Mouse (Mus musculus) limb, embryonic 13.5 days (tissue): Measurements from ENCODE around the gene Slc16a7. TPM values are rescaled to one million over a fixed set of nuclear protein-coding genes. Genes with fewer than 3 reads are reported as not detected.

Source experiments
- ATAC-seq: fragments of 200-750 bp; cut with Nextera tagmentation; 2 replicates; pipeline ENCODE4 v1.8.0; 2017; ENCODE audit warnings: low read depth, moderate number of reproducible peaks, moderate TSS enrichment; ENCODE audit not compliant: low FRiP score
- H3K27ac ChIP-seq: fragments of 300-500 bp; sonication (generic); 2 replicates; pipeline ENCODE4 v1.5.1; 2015; ENCODE audit warnings: inconsistent platforms, mild to moderate bottlenecking, moderate library complexity
- H3K27me3 ChIP-seq: fragments of 300-500 bp; sonication (generic); 2 replicates; pipeline ENCODE4 v1.6.1; 2015; ENCODE audit warnings: mild to moderate bottlenecking, inconsistent platforms
- H3K36me3 ChIP-seq: fragments of 300-500 bp; sonication (generic); 2 replicates; pipeline ENCODE4 v1.6.1; 2015; ENCODE audit warnings: inconsistent platforms, mild to moderate bottlenecking, moderate library complexity
- H3K4me1 ChIP-seq: fragments of 300-500 bp; sonication (generic); 2 replicates; pipeline ENCODE4 v1.6.1; 2015; ENCODE audit warnings: inconsistent platforms
- H3K4me2 ChIP-seq: fragments of 300-500 bp; sonication (generic); replicated peaks from 2 replicates; pipeline ENCODE4 v1.6.1; 2015; ENCODE audit warnings: inconsistent platforms, mild to moderate bottlenecking, moderate library complexity
- H3K4me3 ChIP-seq: fragments of 300-500 bp; sonication (generic); 2 replicates; pipeline ENCODE4 v1.5.1; 2015; ENCODE audit warnings: moderate library complexity, mild to moderate bottlenecking, inconsistent platforms
- H3K9ac ChIP-seq: fragments of 300-500 bp; sonication (generic); 2 replicates; pipeline ENCODE4 v1.6.1; 2015; ENCODE audit warnings: mild to moderate bottlenecking, inconsistent platforms
- H3K9me3 ChIP-seq: fragments of 300-500 bp; sonication (generic); 2 replicates; pipeline ENCODE4 v1.6.1; 2016; ENCODE audit warnings: inconsistent platforms
- WGBS: fragments of 180-500 bp; shearing (Covaris S2); methylation state at CpG from one replicate; pipeline ENCODE4 v1.1.7; 2015; 5-methylcytosine and 5-hydroxymethylcytosine counted together
- polyA plus RNA-seq: library from polyadenylated mRNA; unstranded; fragments of >200 nt; fragmentation: Nextera tagmentation; extraction: Ambion mirVana; gene quantifications from 2 replicates; pipeline ENCODE4 v1.2.1, GENCODE M21; 2015

Slc16a7 gene
- polyA plus RNA-seq, 1 experiment from 2014 or later = 6.9 TPM

DNA sequence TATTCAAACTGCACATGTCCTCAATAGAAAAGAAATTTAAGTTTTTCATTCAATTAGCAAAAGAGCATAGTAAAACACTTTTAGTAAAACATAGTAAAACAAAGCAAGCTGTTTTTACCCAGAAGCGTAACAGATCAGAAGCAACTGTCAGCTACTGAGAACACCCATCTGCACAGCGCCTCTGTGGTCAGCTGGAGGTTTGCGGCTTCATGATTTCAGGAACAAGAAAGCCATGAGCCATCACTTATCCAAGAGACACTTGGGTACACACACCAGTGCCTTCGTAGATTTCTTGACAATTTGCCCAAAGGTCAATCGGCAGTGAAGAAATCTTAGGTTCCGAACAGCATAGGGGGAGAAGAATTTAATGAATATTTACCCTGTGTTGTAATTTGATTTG lies 71.9 kb downstream of the Slc16a7 start:
- WGBS = 78% methylated on average over 6 of the region's 6 CpGs
- H3K27me3 ChIP-seq = no peaks in the 10 kb centered on the region

DNA sequence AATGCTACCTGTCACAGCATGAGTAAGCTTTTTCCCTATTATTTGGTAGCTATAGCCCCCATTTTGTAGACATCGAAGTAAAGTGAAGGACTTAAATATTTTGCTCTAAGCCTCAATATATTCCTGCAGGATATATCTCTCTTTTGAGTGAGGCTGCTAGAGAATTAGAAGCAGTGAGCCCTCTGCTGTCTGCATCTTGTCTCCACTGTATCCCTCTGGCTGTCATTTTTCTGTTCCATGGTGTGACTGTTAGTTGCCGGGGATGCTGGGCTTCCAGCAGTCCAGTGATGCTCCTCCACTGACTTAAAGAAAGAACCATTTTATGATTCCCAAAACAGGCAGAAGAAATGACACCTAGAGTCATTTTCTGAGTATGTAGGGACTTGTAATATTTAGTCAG lies 78.4 kb downstream of the Slc16a7 start:
- no peak for ATAC-seq
- 91% methylated on average over 2 of the region's 2 CpGs for WGBS
- H3K4me2 ChIP-seq = no peak overlapping the region
- no peak overlapping the region for H3K4me3 ChIP-seq
- no peak overlapping the region for H3K27ac ChIP-seq
- no peaks in the 10 kb centered on the region for H3K36me3 ChIP-seq
- no peaks in the 10 kb centered on the region for H3K27me3 ChIP-seq
- H3K9me3 ChIP-seq = no peaks in the 10 kb centered on the region
- no peaks in the 10 kb centered on the region for H3K4me1 ChIP-seq
- H3K9ac ChIP-seq = no peak overlapping the region

More for the DNA sequence above, 71.9 kb downstream of the Slc16a7 start:
- no peaks in the 10 kb centered on the region for H3K36me3 ChIP-seq
- H3K9ac ChIP-seq = no peak overlapping the region
- H3K4me3 ChIP-seq = no peak overlapping the region
- H3K4me2 ChIP-seq = no peak overlapping the region
- H3K27ac ChIP-seq = no peak overlapping the region
- ATAC-seq = no peak
- no peaks in the 10 kb centered on the region for H3K9me3 ChIP-seq
- 0 out of 2 replicates have a peak, but pooled peaks cover 3% of the 10 kb centered on the region for H3K4me1 ChIP-seq

DNA sequence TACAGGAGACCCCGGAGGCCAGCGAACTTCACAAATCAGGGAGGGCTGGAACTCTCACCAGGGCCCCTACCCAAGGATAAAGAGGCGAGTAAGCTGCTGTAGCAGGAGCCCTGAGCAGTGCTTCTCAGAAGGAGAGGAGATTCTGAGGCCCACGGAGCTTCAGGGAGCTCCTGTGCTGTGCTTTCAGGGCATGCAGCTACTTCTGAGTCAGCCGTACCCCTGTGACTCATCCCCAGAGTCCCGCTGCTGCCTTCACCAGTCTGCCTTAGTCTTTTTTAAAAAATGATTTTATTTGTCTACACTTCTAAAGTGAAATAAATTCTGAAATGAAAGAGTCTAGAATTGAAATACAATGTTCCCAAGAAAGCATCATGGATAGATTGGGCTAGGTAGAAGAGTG lies 91.2 kb downstream of the Slc16a7 start:
- WGBS = 74% methylated on average over 6 of the region's 6 CpGs
- no peak overlapping the region for H3K9ac ChIP-seq

DNA sequence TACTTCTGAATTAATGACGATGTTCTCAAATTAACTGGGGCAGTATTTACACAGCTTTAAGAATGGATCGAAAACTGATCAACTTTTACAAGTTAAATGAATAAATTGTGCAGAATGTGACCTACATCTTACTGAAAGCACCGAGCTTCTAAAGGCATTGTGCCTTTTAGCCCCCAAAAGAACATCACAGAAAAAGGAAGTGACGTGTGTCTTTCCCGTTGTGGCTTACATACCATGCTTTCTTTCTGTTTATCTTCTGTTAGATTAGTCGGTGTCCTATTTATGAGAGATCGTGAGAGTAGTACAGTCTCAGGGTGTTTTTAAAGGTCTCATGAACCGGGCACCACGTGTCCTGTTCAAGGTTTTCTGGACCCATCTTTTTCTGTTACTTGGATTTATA lies 98.9 kb downstream of the Slc16a7 start:
- H3K36me3 ChIP-seq = no peaks in the 10 kb centered on the region
- no peak overlapping the region for H3K27ac ChIP-seq
- no peak overlapping the region for H3K9ac ChIP-seq
- no peaks in the 10 kb centered on the region for H3K4me1 ChIP-seq
- 88% methylated on average over 9 of the region's 9 CpGs for WGBS
- H3K4me2 ChIP-seq = no peak overlapping the region
- H3K9me3 ChIP-seq = no peaks in the 10 kb centered on the region
- ATAC-seq = no peak
- no peak overlapping the region for H3K4me3 ChIP-seq
- H3K27me3 ChIP-seq = no peaks in the 10 kb centered on the region

More for the DNA sequence above, 91.2 kb downstream of the Slc16a7 start:
- H3K4me1 ChIP-seq = no peaks in the 10 kb centered on the region
- H3K9me3 ChIP-seq = no peaks in the 10 kb centered on the region
- no peak overlapping the region for H3K4me2 ChIP-seq
- ATAC-seq = no peak
- H3K27me3 ChIP-seq = no peaks in the 10 kb centered on the region
- no peak overlapping the region for H3K4me3 ChIP-seq
- no peak overlapping the region for H3K27ac ChIP-seq
- H3K36me3 ChIP-seq = no peaks in the 10 kb centered on the region

DNA sequence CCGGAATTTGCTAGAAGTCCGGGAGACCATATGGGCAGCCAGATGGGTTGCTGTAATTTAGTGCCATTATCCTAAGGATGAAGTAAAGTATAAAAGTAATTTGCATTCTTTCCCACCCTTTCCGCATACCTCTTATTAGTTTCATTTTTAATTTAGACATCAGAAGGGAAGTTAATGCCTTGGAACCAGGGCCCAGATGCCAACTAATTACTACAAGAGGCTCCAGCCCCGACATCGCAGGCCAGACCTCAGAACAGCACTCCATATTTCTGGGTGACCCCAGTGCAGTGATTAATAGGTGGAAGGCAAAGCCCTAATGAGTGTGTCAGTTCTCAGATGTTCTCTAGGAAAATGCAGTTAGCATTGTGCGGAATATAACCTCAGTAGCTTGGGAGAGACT lies 100.7 kb downstream of the Slc16a7 start:
- Histone ChIP-seq H3K4me2 (no peak overlapping the region), H3K27ac (no peak overlapping the region), H3K4me3 (no peak overlapping the region), H3K36me3 (no peaks in the 10 kb centered on the region), H3K9ac (no peak overlapping the region), H3K4me1 (no peaks in the 10 kb centered on the region), H3K27me3 (no peaks in the 10 kb centered on the region), H3K9me3 (no peaks in the 10 kb centered on the region)
- no peak for ATAC-seq
- 30% methylated on average over 6 of the region's 6 CpGs for WGBS

DNA sequence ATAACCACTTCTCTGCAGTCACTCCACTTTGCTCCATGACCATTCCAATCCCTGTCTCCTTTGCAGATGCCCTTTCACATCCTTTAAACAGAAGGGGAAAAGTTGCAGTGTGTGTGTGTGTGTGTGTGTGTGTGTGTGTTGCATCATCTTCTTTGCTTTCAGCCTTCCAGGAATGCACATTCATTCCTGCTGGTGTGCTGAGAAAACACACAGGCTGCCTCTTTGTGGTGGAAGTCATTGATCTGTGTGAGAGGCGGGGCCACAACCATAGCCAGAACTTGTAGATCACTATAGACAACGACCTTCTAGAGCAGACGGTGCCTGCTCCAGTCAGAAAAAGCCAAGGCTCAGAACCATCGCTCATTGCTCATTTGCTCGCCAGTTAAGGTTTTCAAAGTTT lies 103.9 kb downstream of the Slc16a7 start:
- Histone ChIP-seq H3K36me3 (no peaks in the 10 kb centered on the region), H3K4me1 (no peaks in the 10 kb centered on the region), H3K4me3 (no peak overlapping the region), H3K27ac (no peak overlapping the region), H3K4me2 (no peak overlapping the region), H3K9me3 (no peaks in the 10 kb centered on the region), H3K9ac (no peak overlapping the region), H3K27me3 (no peaks in the 10 kb centered on the region)
- ATAC-seq = no peak
- 77% methylated on average over 5 of the region's 5 CpGs for WGBS

DNA sequence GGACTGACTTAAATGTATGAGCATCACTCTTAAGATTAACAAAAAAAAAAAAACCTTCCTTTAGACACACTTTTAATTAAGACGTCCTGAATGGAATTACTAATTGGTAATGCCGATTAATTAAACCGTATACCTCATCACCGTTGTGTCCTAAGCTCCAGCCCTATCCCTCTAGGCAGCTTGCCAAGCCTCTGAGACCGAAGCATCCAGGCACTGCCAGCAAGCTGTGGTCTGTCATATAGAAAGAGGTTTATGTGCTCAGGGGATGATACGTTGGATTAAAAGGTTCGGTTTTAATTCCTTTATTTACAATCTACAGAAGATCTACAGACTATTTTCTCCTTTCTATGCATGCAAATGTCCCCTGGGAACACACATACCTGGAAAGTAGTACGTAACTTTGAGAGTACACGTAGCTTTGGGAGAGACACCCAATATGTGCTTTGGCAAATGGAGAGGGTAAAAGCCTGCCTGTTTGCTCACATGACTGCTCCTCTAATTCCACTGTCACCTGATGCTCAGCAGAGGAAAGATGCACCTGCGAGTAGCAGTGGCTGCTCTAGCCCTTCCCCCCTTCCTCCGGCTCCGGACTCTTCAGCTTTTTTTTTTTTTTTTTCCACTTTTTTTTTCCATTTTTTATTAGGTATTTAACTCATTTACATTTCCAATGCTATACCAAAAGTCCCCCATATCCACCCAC lies 114.0 kb downstream of the Slc16a7 start:
- Histone ChIP-seq H3K4me2 (no peak overlapping the region), H3K9me3 (no peaks in the 10 kb centered on the region), H3K36me3 (no peaks in the 10 kb centered on the region), H3K4me3 (no peak overlapping the region), H3K4me1 (peaks cover 12% of the 10 kb centered on the region), H3K27ac (no peak overlapping the region), H3K9ac (no peak overlapping the region), H3K27me3 (no peaks in the 10 kb centered on the region)
- ATAC-seq = no peak
- 78% methylated on average over 12 of the region's 12 CpGs for WGBS

DNA sequence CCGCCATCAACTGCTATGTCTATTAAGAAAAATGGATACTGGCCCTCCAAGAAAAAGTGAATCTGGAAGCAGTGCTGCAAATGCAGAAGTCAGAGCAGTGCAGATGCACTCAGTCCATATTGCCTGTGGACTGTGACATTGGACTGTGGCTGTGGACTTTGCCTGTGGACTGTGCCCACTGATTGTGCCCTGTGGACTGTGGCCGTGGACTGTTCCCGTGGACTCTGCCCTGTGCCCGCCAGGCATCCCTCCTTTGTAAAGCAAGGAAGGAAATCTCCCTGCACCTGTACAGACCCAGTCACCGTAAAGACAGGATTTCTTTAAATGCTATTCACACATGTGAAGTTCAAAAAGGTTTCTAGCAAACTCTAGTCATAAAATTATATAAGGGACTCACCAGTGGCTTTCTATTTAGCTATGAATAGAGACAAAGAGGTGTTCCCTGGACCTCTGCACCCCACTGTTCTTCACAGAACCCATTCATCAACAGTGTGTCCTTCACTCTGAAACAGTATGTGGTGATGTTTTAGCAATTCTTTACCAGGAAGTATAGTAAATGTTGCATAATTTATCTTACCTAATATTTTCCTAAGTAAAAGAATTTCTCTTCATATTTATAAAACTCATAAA lies 114.6 kb downstream of the Slc16a7 start:
- WGBS = 72% methylated on average over 5 of the region's 5 CpGs
- Histone ChIP-seq H3K4me2 (no peak overlapping the region), H3K4me3 (no peak overlapping the region), H3K9ac (no peak overlapping the region), H3K27ac (no peak overlapping the region), H3K9me3 (no peaks in the 10 kb centered on the region), H3K4me1 (peaks cover 12% of the 10 kb centered on the region), H3K27me3 (no peaks in the 10 kb centered on the region), H3K36me3 (no peaks in the 10 kb centered on the region)
- ATAC-seq = no peak

DNA sequence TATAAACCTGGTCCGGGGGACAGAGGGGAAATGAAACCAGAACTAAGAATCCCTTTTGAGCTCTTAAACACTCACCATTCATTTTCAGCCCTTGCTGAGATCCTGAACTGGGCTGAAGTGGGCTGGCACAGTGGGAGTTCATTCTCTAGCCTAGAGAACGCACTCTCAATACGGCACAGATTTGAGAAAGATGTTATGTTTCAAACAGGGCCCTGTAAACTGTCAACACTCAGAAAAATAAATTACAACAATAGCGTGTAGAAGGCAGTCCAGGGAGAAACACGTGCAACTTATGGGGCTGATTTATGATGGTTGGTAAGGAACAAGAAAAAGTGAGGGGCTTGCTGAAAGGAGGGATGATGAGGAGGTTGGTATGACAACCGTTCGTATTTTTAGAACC lies 115.5 kb downstream of the Slc16a7 start:
- Histone ChIP-seq H3K27ac (no peak overlapping the region), H3K4me2 (no peak overlapping the region), H3K4me1 (peaks cover 12% of the 10 kb centered on the region), H3K4me3 (no peak overlapping the region), H3K9ac (no peak overlapping the region), H3K9me3 (no peaks in the 10 kb centered on the region), H3K36me3 (no peaks in the 10 kb centered on the region), H3K27me3 (no peaks in the 10 kb centered on the region)
- 0 out of 2 replicates have a peak, but pooled peaks have one; percentile 24 for ATAC-seq
- WGBS = 27% methylated on average over 7 of the region's 7 CpGs

DNA sequence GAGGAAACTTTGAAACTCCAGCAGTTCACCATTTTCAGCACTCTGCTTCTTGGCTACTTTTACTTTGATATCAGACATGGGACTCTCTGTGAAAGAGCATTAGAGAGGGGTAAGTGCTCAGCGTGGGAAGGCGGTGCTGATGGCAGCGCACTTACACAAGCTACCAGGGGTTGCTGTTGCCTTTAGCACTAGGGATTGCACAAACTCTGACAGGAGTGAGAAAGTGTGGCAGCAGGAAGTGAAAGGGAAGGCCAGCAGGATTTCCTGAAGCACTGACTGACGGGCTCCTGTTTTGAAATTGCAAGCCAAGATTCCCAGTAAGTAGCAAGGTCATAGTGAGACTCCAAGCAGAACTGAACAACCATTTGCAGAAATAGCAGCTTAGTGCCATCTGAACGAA lies 117.8 kb downstream of the Slc16a7 start:
- Histone ChIP-seq H3K9ac (no peak overlapping the region), H3K36me3 (no peaks in the 10 kb centered on the region), H3K9me3 (no peaks in the 10 kb centered on the region), H3K4me3 (no peak overlapping the region), H3K27me3 (no peaks in the 10 kb centered on the region), H3K4me2 (no peak overlapping the region), H3K4me1 (peaks cover 13% of the 10 kb centered on the region), H3K27ac (no peak overlapping the region)
- 75% methylated on average over 5 of the region's 5 CpGs for WGBS
- no peak for ATAC-seq

DNA sequence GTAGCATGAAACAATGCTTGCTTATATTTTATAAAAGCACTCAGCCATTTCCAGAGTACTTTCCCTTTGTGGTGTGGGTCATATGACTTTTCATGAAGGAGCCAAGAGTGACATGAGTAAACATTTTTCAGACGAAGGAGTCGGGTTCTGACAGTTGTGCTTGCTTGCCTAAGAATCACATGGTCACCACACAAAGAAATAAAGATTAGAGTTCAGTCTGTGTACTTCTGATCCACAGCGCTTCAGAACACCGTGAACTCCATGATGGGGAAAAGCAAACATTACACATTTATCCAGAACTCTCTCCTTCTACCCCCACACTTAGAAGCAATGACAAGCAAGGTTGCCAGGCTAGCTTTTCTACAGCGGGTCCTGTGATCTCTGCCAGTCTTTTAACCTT lies 119.0 kb downstream of the Slc16a7 start:
- Histone ChIP-seq H3K27ac (no peak overlapping the region), H3K9me3 (no peaks in the 10 kb centered on the region), H3K36me3 (no peaks in the 10 kb centered on the region), H3K4me2 (no peak overlapping the region), H3K4me3 (no peak overlapping the region), H3K27me3 (no peaks in the 10 kb centered on the region), H3K9ac (no peak overlapping the region), H3K4me1 (peaks cover 22% of the 10 kb centered on the region)
- ATAC-seq = no peak
- WGBS = 73% methylated on average over 5 of the region's 5 CpGs

DNA sequence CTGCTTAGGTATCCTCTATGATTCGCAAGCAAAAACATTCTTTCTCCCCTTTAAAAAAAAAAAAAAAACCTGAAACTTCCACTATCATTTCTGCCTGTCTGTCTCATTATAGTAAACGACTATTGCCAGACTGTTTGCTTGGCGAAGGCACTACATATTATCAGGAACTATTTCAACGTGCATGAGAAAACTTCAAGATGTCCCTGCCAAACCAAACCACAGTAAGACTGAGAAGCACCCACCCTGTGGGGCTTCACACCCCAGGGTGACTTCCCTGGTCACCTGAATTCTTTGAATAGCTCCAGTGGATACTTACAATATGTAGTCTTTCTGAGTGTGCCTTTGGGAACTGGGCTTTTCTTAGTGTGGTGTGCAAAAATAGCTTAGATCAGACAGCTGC lies 122.9 kb downstream of the Slc16a7 start:
- ATAC-seq = no peak
- H3K9ac ChIP-seq = no peak overlapping the region
- WGBS = 63% methylated on average over 4 of the region's 4 CpGs

DNA sequence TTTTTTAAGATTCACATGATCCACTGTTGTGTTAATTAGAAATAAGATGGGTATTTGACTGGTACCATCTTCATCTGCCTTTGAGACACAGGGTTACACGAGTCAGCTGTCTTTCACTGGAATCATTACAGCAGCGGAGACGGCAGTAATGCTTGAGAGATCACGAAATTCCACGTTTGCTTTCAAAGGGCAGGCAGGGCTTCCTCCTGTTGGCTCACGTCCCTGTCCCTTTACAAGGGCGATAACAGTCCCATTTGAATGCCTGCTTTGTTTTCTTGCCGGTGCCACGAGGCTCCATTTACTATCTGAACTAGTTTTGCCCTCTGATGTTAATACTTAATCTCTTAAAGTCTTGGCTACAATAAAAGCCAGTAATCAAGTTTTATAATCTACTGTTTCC lies 123.4 kb downstream of the Slc16a7 start:
- H3K4me2 ChIP-seq = no peak overlapping the region
- H3K9ac ChIP-seq = no peak overlapping the region
- no peaks in the 10 kb centered on the region for H3K27me3 ChIP-seq
- H3K27ac ChIP-seq = no peak overlapping the region
- no peaks in the 10 kb centered on the region for H3K9me3 ChIP-seq
- peaks cover 15% of the 10 kb centered on the region for H3K4me1 ChIP-seq
- no peak overlapping the region for H3K4me3 ChIP-seq
- ATAC-seq = no peak
- H3K36me3 ChIP-seq = no peaks in the 10 kb centered on the region
- 38% methylated on average over 9 of the region's 9 CpGs for WGBS

More for the DNA sequence above, 122.9 kb downstream of the Slc16a7 start:
- Histone ChIP-seq H3K27me3 (no peaks in the 10 kb centered on the region), H3K27ac (no peak overlapping the region), H3K36me3 (no peaks in the 10 kb centered on the region), H3K9me3 (no peaks in the 10 kb centered on the region), H3K4me3 (no peak overlapping the region), H3K4me2 (no peak overlapping the region), H3K4me1 (peaks cover 15% of the 10 kb centered on the region)
